Mouse (Mus musculus): ENCODE data around the gene Hfe.
"Not testable (repeated sequence)": the region's sequence is repeated elsewhere in the genome, so short reads cannot be mapped to it uniquely, and the experiment has no call there.

The Hfe gene

GRCm38 (mm10) chr13:23716261-23717042 lies 5.8 kb upstream of the Hfe start:
- DNase-seq (ENCODE audit: low spot score in 2 of 2), result no peak

- no peak for DNase-seq (ENCODE audit: low spot score in 2 of 2)
Observed at GRCm38 (mm10) chr13:23709714-23710373, 810 bp downstream of the Hfe start.

- DNase-seq (ENCODE audit: low spot score in 2 of 2), result no peak
Observed at GRCm38 (mm10) chr13:23708654-23709053, 2.0 kb downstream of the Hfe start.

GRCm38 (mm10) chr13:23708041-23708440 lies 2.6 kb downstream of the Hfe start:
- DNase-seq (ENCODE audit: low spot score in 2 of 2), result no peak

- no peak for DNase-seq (ENCODE audit: low spot score in 2 of 2)
Observed at GRCm38 (mm10) chr13:23706771-23707170, 3.9 kb downstream of the Hfe start.

- DNase-seq (ENCODE audit: low spot score in 2 of 2), result no peak
Observed at GRCm38 (mm10) chr13:23705751-23706356, 4.8 kb downstream of the Hfe start.

GRCm38 (mm10) chr13:23702801-23703200 lies 7.9 kb downstream of the Hfe start:
- DNase-seq (ENCODE audit: low spot score in 2 of 2), result not testable (repeated sequence)

- DNase-seq (ENCODE audit: low spot score in 2 of 2), result no peak
Observed at GRCm38 (mm10) chr13:23702220-23702619, 8.4 kb downstream of the Hfe start.

GRCm38 (mm10) chr13:23700786-23701520 lies 9.7 kb downstream of the Hfe start:
- DNase-seq (ENCODE audit: low spot score in 2 of 2), result peak; percentile 47 to 48

- no peak for DNase-seq (ENCODE audit: low spot score in 2 of 2)
Observed at GRCm38 (mm10) chr13:23699767-23700166, 10.9 kb downstream of the Hfe start.

GRCm38 (mm10) chr13:23698996-23699395 lies 11.7 kb downstream of the Hfe start:
- DNase-seq (ENCODE audit: low spot score in 2 of 2), result no peak

GRCm38 (mm10) chr13:23698300-23698693 lies 12.4 kb downstream of the Hfe start, which contains the start of gene Hist1h4c:
Hist1h4c (minus strand) TSS chr13:23698454.
- peak; percentile 95 to 97 for DNase-seq (ENCODE audit: low spot score in 2 of 2)

GRCm38 (mm10) chr13:23697491-23698299 lies 13.0 kb downstream of the Hfe start:
- DNase-seq (ENCODE audit: low spot score in 2 of 2), result no peak

GRCm38 (mm10) chr13:23696061-23696474 lies 14.6 kb downstream of the Hfe start:
- no peak for DNase-seq (ENCODE audit: low spot score in 2 of 2)

- DNase-seq (ENCODE audit: low spot score in 2 of 2), result no peak
Observed at GRCm38 (mm10) chr13:23695514-23695913, 15.1 kb downstream of the Hfe start, which contains the start of gene Hist1h1t. Hist1h1t (plus strand) TSS chr13:23695814.

- no peak for DNase-seq (ENCODE audit: low spot score in 2 of 2)
Observed at GRCm38 (mm10) chr13:23694956-23695355, 15.7 kb downstream of the Hfe start.

- no peak for DNase-seq (ENCODE audit: low spot score in 2 of 2)
Observed at GRCm38 (mm10) chr13:23693856-23694440, 16.7 kb downstream of the Hfe start.

- no peak for DNase-seq (ENCODE audit: low spot score in 2 of 2)
Observed at GRCm38 (mm10) chr13:23689459-23689858, 21.2 kb downstream of the Hfe start.

GRCm38 (mm10) chr13:23688956-23689355 lies 21.7 kb downstream of the Hfe start:
- DNase-seq (ENCODE audit: low spot score in 2 of 2), result no peak

- no peak for DNase-seq (ENCODE audit: low spot score in 2 of 2)
Observed at GRCm38 (mm10) chr13:23687907-23688306, 22.7 kb downstream of the Hfe start.

GRCm38 (mm10) chr13:23687181-23687580 lies 23.5 kb downstream of the Hfe start:
- DNase-seq (ENCODE audit: low spot score in 2 of 2), result no peak

All from right cerebral cortex, postnatal 36 days (tissue).